Mouse (Mus musculus): ENCODE results near the gene Maz. TPM values are rescaled to one million over a fixed set of nuclear protein-coding genes. Genes with fewer than 3 reads are reported as not detected.

Gene Maz
- polyA plus RNA-seq, 1 experiment from 2014 or later, result 63.1 TPM

- no peak for ATAC-seq (replicated peaks; ENCODE audit: insufficient number of reproducible peaks, low FRiP score, low TSS enrichment, low read depth)
- Histone ChIP-seq H3K4me1 (ENCODE audit: control insufficient read depth, insufficient read depth, low read length) (peaks cover 15% of the 10 kb centered on the region), H3K9me3 (replicated peaks; ENCODE audit: control insufficient read depth, low read length) (no peaks in the 10 kb centered on the region), H3K4me2 (ENCODE audit: low read depth, low read length) (peak overlapping the region; percentile 83), H3K27me3 (ENCODE audit: control insufficient read depth, insufficient read depth, low read length) (no peaks in the 10 kb centered on the region), H3K4me3 (ENCODE audit: low read depth, low read length) (peak overlapping the region; percentile 46), H3K36me3 (replicated peaks; ENCODE audit: control insufficient read depth, insufficient read depth, low read depth, low read length) (peaks cover 4% of the 10 kb centered on the region), H3K27ac (replicated peaks; ENCODE audit: low read depth, low read length) (peak overlapping the region; percentile 62; the same call in 1 of the 2 replicates), H3K9ac (replicated peaks; ENCODE audit: low read length) (peak overlapping the region; percentile 74)
- no peak for DNase-seq (ENCODE audit: low spot score)
- WGBS, result 37% methylated on average over 5 of the region's 5 CpGs
These were observed 6.3 kb downstream of the Maz start for GRCm38 (mm10) chr7:127020491-127020890.

GRCm38 (mm10) chr7:127020031-127020430 lies 6.8 kb downstream of the Maz start:
- Histone ChIP-seq H3K27me3 (ENCODE audit: control insufficient read depth, insufficient read depth, low read length) (no peaks in the 10 kb centered on the region), H3K9ac (replicated peaks; ENCODE audit: low read length) (peak overlapping the region; percentile 74), H3K36me3 (replicated peaks; ENCODE audit: control insufficient read depth, insufficient read depth, low read depth, low read length) (peaks cover 4% of the 10 kb centered on the region), H3K4me2 (ENCODE audit: low read depth, low read length) (peak overlapping the region; percentile 83), H3K4me3 (ENCODE audit: low read depth, low read length) (peak overlapping the region; percentile 46), H3K9me3 (replicated peaks; ENCODE audit: control insufficient read depth, low read length) (no peaks in the 10 kb centered on the region), H3K27ac (replicated peaks; ENCODE audit: low read depth, low read length) (0 out of 2 replicates have a peak overlapping the region, but pooled peaks have one; percentile 7), H3K4me1 (ENCODE audit: control insufficient read depth, insufficient read depth, low read length) (peaks cover 18% of the 10 kb centered on the region)
- no peak for ATAC-seq (replicated peaks; ENCODE audit: insufficient number of reproducible peaks, low FRiP score, low TSS enrichment, low read depth)
- 78% methylated on average over 3 of the region's 3 CpGs for WGBS
- DNase-seq (ENCODE audit: low spot score), result no peak

GRCm38 (mm10) chr7:127019306-127019960 lies 7.4 kb downstream of the Maz start:
- Histone ChIP-seq H3K4me1 (ENCODE audit: control insufficient read depth, insufficient read depth, low read length) (peaks cover 22% of the 10 kb centered on the region), H3K9me3 (replicated peaks; ENCODE audit: control insufficient read depth, low read length) (no peaks in the 10 kb centered on the region), H3K27ac (replicated peaks; ENCODE audit: low read depth, low read length) (0 out of 2 replicates have a peak overlapping the region, but pooled peaks have one; percentile 7), H3K4me3 (ENCODE audit: low read depth, low read length) (no peak overlapping the region), H3K4me2 (ENCODE audit: low read depth, low read length) (peak overlapping the region; percentile 83), H3K9ac (replicated peaks; ENCODE audit: low read length) (peak overlapping the region; percentile 74), H3K36me3 (replicated peaks; ENCODE audit: control insufficient read depth, insufficient read depth, low read depth, low read length) (peaks cover 4% of the 10 kb centered on the region), H3K27me3 (ENCODE audit: control insufficient read depth, insufficient read depth, low read length) (no peaks in the 10 kb centered on the region)
- DNase-seq (ENCODE audit: low spot score) (no peak), ATAC-seq (replicated peaks; ENCODE audit: insufficient number of reproducible peaks, low FRiP score, low TSS enrichment, low read depth) (no peak)
- 77% methylated on average over 14 of the region's 14 CpGs for WGBS

DNA sequence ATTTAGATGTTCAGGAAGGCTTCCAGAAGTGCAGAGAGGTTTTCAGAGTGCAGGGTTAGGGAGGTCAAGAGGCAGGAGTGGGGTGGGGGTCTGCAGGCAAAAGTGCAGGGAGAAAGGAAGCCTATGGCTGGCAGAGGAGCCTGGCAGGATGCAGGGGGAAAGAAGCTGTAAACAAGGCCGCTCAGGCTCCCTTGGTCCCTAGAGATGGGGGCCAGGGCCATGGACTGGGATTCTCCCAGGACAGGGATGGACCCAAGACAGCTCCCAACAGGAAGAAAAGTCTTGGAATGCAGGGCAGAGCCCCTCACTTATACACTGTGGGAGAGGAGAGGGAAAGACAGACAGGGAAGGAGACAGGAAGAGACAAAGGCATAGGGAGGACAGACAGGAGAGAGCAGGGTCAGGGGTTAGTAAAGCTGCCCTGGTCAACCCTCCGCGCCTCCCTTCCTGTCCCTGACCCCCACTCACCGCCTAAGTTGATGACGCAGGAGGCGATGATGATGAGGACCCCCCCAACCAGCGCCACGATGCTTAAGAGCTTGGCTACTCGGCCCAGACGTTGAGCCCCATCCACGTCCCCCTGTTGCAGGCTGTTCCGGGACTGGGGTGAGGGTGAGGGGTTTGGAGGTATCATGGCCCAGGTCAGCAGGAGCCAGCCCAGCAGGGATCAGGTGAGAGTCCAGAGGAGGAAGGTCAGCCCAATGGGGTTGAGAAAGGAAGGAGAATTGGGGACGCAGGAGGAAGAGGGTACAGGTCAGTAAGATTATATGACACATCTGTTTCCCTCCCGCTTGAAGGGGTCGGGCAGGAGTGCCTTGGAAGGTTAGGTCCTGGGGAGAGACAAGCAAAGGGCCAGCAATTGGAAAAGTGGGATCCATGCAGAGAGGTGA lies 8.2 kb downstream of the Maz start:
- no peak overlapping the region for H3K4me2 ChIP-seq (ENCODE audit: low read depth, low read length)
- H3K27ac ChIP-seq (replicated peaks; ENCODE audit: low read depth, low read length), result no peak overlapping the region
- H3K36me3 ChIP-seq (replicated peaks; ENCODE audit: control insufficient read depth, insufficient read depth, low read depth, low read length), result peaks cover 4% of the 10 kb centered on the region
- 69% methylated on average over 15 of the region's 15 CpGs for WGBS
- H3K4me3 ChIP-seq (ENCODE audit: low read depth, low read length), result no peak overlapping the region
- no peaks in the 10 kb centered on the region for H3K27me3 ChIP-seq (ENCODE audit: control insufficient read depth, insufficient read depth, low read length)
- no peak for DNase-seq (ENCODE audit: low spot score)
- no peak for ATAC-seq (replicated peaks; ENCODE audit: insufficient number of reproducible peaks, low FRiP score, low TSS enrichment, low read depth)
- no peaks in the 10 kb centered on the region for H3K9me3 ChIP-seq (replicated peaks; ENCODE audit: control insufficient read depth, low read length)
- H3K4me1 ChIP-seq (ENCODE audit: control insufficient read depth, insufficient read depth, low read length), result peaks cover 22% of the 10 kb centered on the region
- H3K9ac ChIP-seq (replicated peaks; ENCODE audit: low read length), result peak overlapping the region; percentile 74

- Histone ChIP-seq H3K9me3 (replicated peaks; ENCODE audit: control insufficient read depth, low read length) (no peaks in the 10 kb centered on the region), H3K27me3 (ENCODE audit: control insufficient read depth, insufficient read depth, low read length) (no peaks in the 10 kb centered on the region), H3K36me3 (replicated peaks; ENCODE audit: control insufficient read depth, insufficient read depth, low read depth, low read length) (peaks cover 4% of the 10 kb centered on the region), H3K27ac (replicated peaks; ENCODE audit: low read depth, low read length) (no peak overlapping the region; the same call in 1 of the 2 replicates), H3K4me1 (ENCODE audit: control insufficient read depth, insufficient read depth, low read length) (peaks cover 15% of the 10 kb centered on the region), H3K4me2 (ENCODE audit: low read depth, low read length) (no peak overlapping the region), H3K4me3 (ENCODE audit: low read depth, low read length) (no peak overlapping the region), H3K9ac (replicated peaks; ENCODE audit: low read length) (peak overlapping the region; percentile 29)
- no peak for ATAC-seq (replicated peaks; ENCODE audit: insufficient number of reproducible peaks, low FRiP score, low TSS enrichment, low read depth)
- WGBS, result 59% methylated on average over 6 of the region's 6 CpGs
- DNase-seq (ENCODE audit: low spot score), result no peak
These were observed 8.9 kb downstream of the Maz start for GRCm38 (mm10) chr7:127017950-127018345.

DNA sequence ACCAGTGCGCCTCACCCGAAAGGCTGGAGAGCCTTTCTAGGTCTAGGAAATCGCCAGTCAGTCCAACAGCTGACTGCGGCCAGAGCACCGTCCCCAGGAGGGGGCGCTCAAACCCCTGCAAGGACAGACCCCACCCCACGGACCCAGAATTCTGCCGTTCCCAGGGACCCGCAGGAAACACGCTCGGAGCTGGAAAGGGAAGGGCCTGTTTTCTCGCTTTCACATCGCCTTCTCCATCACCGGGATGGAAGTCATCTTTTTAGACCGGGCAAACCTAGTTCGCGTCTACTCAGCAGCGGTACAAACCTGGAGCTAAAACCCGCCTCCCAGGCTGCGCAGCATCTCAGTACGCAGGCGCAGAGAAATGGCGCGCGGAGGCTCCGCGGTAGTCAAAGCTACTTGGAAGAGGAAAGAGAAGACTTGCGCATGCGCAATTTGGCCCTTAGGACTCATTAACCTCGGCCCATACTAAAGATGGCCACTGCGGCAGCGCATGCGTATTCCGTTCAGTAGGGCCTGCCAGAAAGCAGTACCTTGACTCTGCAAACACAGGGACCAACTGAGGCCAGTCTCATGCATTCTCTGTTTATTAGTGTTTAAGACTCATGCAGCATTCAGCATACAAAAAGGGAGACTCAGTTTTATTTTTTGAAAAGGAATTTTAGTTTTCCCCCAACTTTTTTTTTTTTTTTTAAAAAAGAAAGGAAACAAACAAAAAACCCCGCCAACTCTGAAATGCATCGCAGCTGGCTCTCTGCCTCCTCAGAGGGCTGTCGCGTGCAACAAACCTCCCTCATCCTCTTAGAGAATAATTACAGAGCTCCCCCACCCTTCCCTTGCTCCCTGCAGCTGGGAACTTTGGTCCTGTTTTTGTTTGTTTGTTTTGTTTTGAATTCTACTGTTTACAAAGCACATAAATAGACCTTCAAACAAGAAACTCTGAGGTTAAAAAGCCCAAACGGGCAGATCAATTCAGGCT lies 9.6 kb downstream of the Maz start, which contains the start of gene Pagr1a:
Pagr1a (minus strand) TSS at position 382 of the 979 bp plus-strand sequence.
- Histone ChIP-seq H3K9me3 (replicated peaks; ENCODE audit: control insufficient read depth, low read length) (no peaks in the 10 kb centered on the region), H3K27me3 (ENCODE audit: control insufficient read depth, insufficient read depth, low read length) (no peaks in the 10 kb centered on the region), H3K4me2 (ENCODE audit: low read depth, low read length) (peak within 1 kb of the TSS; percentile 85), H3K27ac (replicated peaks; ENCODE audit: low read depth, low read length) (peak within 1 kb of the TSS; percentile 88), H3K4me1 (ENCODE audit: control insufficient read depth, insufficient read depth, low read length) (peaks cover 13% of the 10 kb centered on the region), H3K4me3 (ENCODE audit: low read depth, low read length) (peak within 1 kb of the TSS; percentile 66), H3K9ac (replicated peaks; ENCODE audit: low read length) (peak within 1 kb of the TSS; percentile 87), H3K36me3 (replicated peaks; ENCODE audit: control insufficient read depth, insufficient read depth, low read depth, low read length) (peaks cover 4% of the 10 kb centered on the region)
- DNase-seq (ENCODE audit: low spot score) (peak; percentile 100), ATAC-seq (replicated peaks; ENCODE audit: insufficient number of reproducible peaks, low FRiP score, low TSS enrichment, low read depth) (peak; percentile 69)
- 4% methylated on average over 39 of the region's 39 CpGs for WGBS

DNA sequence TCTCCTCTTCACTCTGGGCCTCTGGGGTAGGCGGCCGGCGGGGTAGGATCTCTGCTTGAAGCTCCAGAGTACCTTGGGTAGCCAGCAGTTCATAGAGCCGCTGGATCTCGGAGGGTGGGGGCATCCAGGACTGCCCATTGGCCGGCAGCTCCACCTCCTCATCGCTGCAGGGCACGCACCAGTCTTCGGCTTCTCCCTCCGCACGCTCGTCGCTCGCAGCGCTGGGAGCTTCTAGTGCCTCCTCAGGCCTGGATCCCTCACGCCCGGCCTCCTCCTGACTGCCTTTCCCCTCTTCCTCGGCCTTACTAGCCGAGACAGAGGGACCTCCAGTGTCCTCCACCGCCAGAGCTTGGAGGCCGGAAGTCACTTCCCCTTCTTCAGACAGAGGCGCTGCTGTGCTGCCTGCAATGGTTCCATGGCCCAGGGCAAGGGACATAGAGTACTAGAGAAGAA lies 10.3 kb downstream of the Maz start:
- DNase-seq (ENCODE audit: low spot score), result no peak
- Histone ChIP-seq H3K9me3 (replicated peaks; ENCODE audit: control insufficient read depth, low read length) (no peaks in the 10 kb centered on the region), H3K4me2 (ENCODE audit: low read depth, low read length) (peak overlapping the region; percentile 85), H3K9ac (replicated peaks; ENCODE audit: low read length) (peak overlapping the region; percentile 87), H3K27me3 (ENCODE audit: control insufficient read depth, insufficient read depth, low read length) (no peaks in the 10 kb centered on the region), H3K4me1 (ENCODE audit: control insufficient read depth, insufficient read depth, low read length) (peaks cover 13% of the 10 kb centered on the region), H3K36me3 (replicated peaks; ENCODE audit: control insufficient read depth, insufficient read depth, low read depth, low read length) (peaks cover 4% of the 10 kb centered on the region), H3K27ac (replicated peaks; ENCODE audit: low read depth, low read length) (peak overlapping the region; percentile 88), H3K4me3 (ENCODE audit: low read depth, low read length) (peak overlapping the region; percentile 66)
- WGBS, result 0% methylated on average over 22 of the region's 22 CpGs
- peak; percentile 32 for ATAC-seq (replicated peaks; ENCODE audit: insufficient number of reproducible peaks, low FRiP score, low TSS enrichment, low read depth)

All from embryonic facial prominence, embryonic 11.5 days (tissue).